Mouse (Mus musculus) megakaryocyte, embryonic 14.5 days (primary cell): ENCODE measurements around the gene Sar1b.

Experiments used
- FLI1 ChIP-seq: IDR thresholded peaks from 2 replicates; pipeline ENCODE4 v1.6.1; 2012; ENCODE audit warnings: low read length, inconsistent platforms, mixed read lengths
- GATA1 ChIP-seq: IDR thresholded peaks from 3 replicates; pipeline ENCODE4 v1.6.1; 2012; ENCODE audit warnings: mixed read lengths, low read length, inconsistent platforms, borderline replicate concordance

DNA sequence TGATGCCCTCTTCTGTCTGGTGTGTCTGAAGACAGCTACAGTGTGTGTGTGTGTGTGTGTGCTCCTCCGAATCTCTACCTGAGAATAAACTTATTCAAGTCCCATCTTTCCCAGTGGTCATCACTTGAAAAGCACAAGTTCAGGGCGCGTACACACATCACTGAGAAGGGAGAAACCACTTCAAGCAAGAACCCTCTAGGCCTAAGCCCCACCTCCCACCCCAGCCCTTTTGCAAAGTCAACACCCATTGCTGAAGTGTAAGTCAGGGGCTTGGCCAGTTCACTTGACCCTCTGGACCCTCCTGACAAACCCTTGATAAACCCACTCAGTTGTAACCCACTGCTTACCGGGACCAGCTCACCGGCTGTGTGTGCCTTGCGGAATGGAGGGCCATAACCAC, 73.0 kb downstream of the Sar1b start:
- TF ChIP-seq GATA1 = no peak
- no peak for TF ChIP-seq FLI1
